Mouse (Mus musculus): ENCODE measurements around the gene Pdpn. TPM values are rescaled to one million over a fixed set of nuclear protein-coding genes. Genes with fewer than 3 reads are reported as not detected.

The Pdpn gene
- polyA plus RNA-seq, 1 experiment from 2014 or later: 25.8 TPM

- H3K9me3 ChIP-seq (replicated peaks): no peaks in the 10 kb centered on the region
- no peak overlapping the region for H3K4me3 ChIP-seq
- peaks cover 4% of the 10 kb centered on the region; the same call in 1 of the 2 replicates for H3K4me1 ChIP-seq
- H3K27me3 ChIP-seq (ENCODE audit: low read depth, poor library complexity, severe bottlenecking): 0 out of 2 replicates have a peak, but pooled peaks cover 4% of the 10 kb centered on the region
- no peak for DNase-seq (ENCODE audit: low spot score)
- no peak overlapping the region for H3K27ac ChIP-seq
- WGBS: 63% methylated on average over 9 of the region's 9 CpGs
- H3K36me3 ChIP-seq: no peaks in the 10 kb centered on the region
Measured at GRCm38 (mm10) chr4:143219316-143219751, 80.0 kb downstream of the Pdpn start.

GRCm38 (mm10) chr4:143218858-143219257, 80.5 kb downstream of the Pdpn start:
- DNase-seq (ENCODE audit: low spot score): no peak
- no peaks in the 10 kb centered on the region for H3K36me3 ChIP-seq
- no peak overlapping the region for H3K27ac ChIP-seq
- H3K4me1 ChIP-seq: peaks cover 4% of the 10 kb centered on the region; the same call in 1 of the 2 replicates
- 78% methylated on average over 2 of the region's 2 CpGs for WGBS
- no peak overlapping the region for H3K4me3 ChIP-seq
- H3K27me3 ChIP-seq (ENCODE audit: low read depth, poor library complexity, severe bottlenecking): 0 out of 2 replicates have a peak, but pooled peaks cover 4% of the 10 kb centered on the region
- no peaks in the 10 kb centered on the region for H3K9me3 ChIP-seq (replicated peaks)

Other genes with a start within 250 kb of the Pdpn start
- 15.4 and 18.3 TPM in 2 replicates for gene Prdm2, start 86.6 kb downstream of the Pdpn start, polyA plus RNA-seq (2016; fragmentation: Nextera tagmentation; extraction: Ambion mirVana)
- gene Lrrc38, start 50.2 kb upstream of the Pdpn start, polyA plus RNA-seq (2016; fragmentation: Nextera tagmentation; extraction: Ambion mirVana): 0.08 and 0.14 TPM in 2 replicates
- not detected in 2 replicates for gene Pramel1, start 94.9 kb upstream of the Pdpn start, polyA plus RNA-seq (2016; fragmentation: Nextera tagmentation; extraction: Ambion mirVana)
- gene Pramef8, start 112.9 kb upstream of the Pdpn start, polyA plus RNA-seq (2016; fragmentation: Nextera tagmentation; extraction: Ambion mirVana): 14.9 and 21.1 TPM in 2 replicates
- gene Oog4, start 150.8 kb upstream of the Pdpn start, polyA plus RNA-seq (2016; fragmentation: Nextera tagmentation; extraction: Ambion mirVana): not detected in 2 replicates
- gene Gm13043, start 211.8 kb upstream of the Pdpn start, polyA plus RNA-seq (2016; fragmentation: Nextera tagmentation; extraction: Ambion mirVana): not detected in 2 replicates
- gene Gm13040, start 236.4 kb upstream of the Pdpn start, polyA plus RNA-seq (2016; fragmentation: Nextera tagmentation; extraction: Ambion mirVana): not detected in 2 replicates